Mouse (Mus musculus): ENCODE measurements around the gene Mettl22. TPM values are rescaled to one million over a fixed set of nuclear protein-coding genes. Genes with fewer than 3 reads are reported as not detected.

Mettl22 gene
- 14.3 and 15.6 TPM in 2 replicates for polyA plus RNA-seq (2011; ENCODE audit: insufficient read length, low read depth, missing spikeins)

- TF ChIP-seq CTCF (IDR thresholded peaks at IDR 0.05; ENCODE audit: borderline replicate concordance, insufficient read depth, low read length): no peak
- TF ChIP-seq POLR2A (IDR thresholded peaks at IDR 0.05; ENCODE audit: low read depth, low read length): peak; percentile 86
- Histone ChIP-seq H3K4me3 (ENCODE audit: insufficient read depth, low read length) (peak within 1 kb of the TSS; percentile 97), H3K27ac (ENCODE audit: insufficient read depth, low read length) (peak within 1 kb of the TSS; percentile 82), H3K4me1 (ENCODE audit: control insufficient read depth, insufficient read depth, low read length) (no peaks in the 10 kb centered on the region)
Observed at GRCm38 (mm10) chr16:8470603-8471481, at the start of gene Mettl22. Mettl22 (plus strand) TSS chr16:8470788.

GRCm38 (mm10) chr16:8420842-8421241 is 49.7 kb upstream of the Mettl22 start:
- H3K4me1 ChIP-seq (ENCODE audit: control insufficient read depth, insufficient read depth, low read length): no peaks in the 10 kb centered on the region
- no peak overlapping the region for H3K27ac ChIP-seq (ENCODE audit: insufficient read depth, low read length)
- no peak overlapping the region for H3K4me3 ChIP-seq (ENCODE audit: insufficient read depth, low read length)
- TF ChIP-seq POLR2A (IDR thresholded peaks at IDR 0.05; ENCODE audit: low read depth, low read length) (no peak), CTCF (IDR thresholded peaks at IDR 0.05; ENCODE audit: borderline replicate concordance, insufficient read depth, low read length) (no peak)

- Histone ChIP-seq H3K4me1 (ENCODE audit: control insufficient read depth, insufficient read depth, low read length) (no peaks in the 10 kb centered on the region), H3K27ac (ENCODE audit: insufficient read depth, low read length) (no peak overlapping the region), H3K4me3 (ENCODE audit: insufficient read depth, low read length) (no peak overlapping the region)
- TF ChIP-seq POLR2A (IDR thresholded peaks at IDR 0.05; ENCODE audit: low read depth, low read length) (no peak), CTCF (IDR thresholded peaks at IDR 0.05; ENCODE audit: borderline replicate concordance, insufficient read depth, low read length) (no peak)
Observed at GRCm38 (mm10) chr16:8423626-8424114, 46.9 kb upstream of the Mettl22 start.

- Histone ChIP-seq H3K4me1 (ENCODE audit: control insufficient read depth, insufficient read depth, low read length) (no peaks in the 10 kb centered on the region), H3K4me3 (ENCODE audit: insufficient read depth, low read length) (no peak overlapping the region), H3K27ac (ENCODE audit: insufficient read depth, low read length) (no peak overlapping the region)
- TF ChIP-seq POLR2A (IDR thresholded peaks at IDR 0.05; ENCODE audit: low read depth, low read length) (no peak), CTCF (IDR thresholded peaks at IDR 0.05; ENCODE audit: borderline replicate concordance, insufficient read depth, low read length) (no peak)
Observed at GRCm38 (mm10) chr16:8424161-8424970, 46.2 kb upstream of the Mettl22 start.

- H3K4me1 ChIP-seq (ENCODE audit: control insufficient read depth, insufficient read depth, low read length): no peaks in the 10 kb centered on the region
- no peak for TF ChIP-seq POLR2A (IDR thresholded peaks at IDR 0.05; ENCODE audit: low read depth, low read length)
- no peak for TF ChIP-seq CTCF (IDR thresholded peaks at IDR 0.05; ENCODE audit: borderline replicate concordance, insufficient read depth, low read length)
- H3K4me3 ChIP-seq (ENCODE audit: insufficient read depth, low read length): no peak within 1 kb of the TSS
- H3K27ac ChIP-seq (ENCODE audit: insufficient read depth, low read length): no peak within 1 kb of the TSS
Observed at GRCm38 (mm10) chr16:8424971-8425330, 45.6 kb upstream of the Mettl22 start, which contains the start of gene Tmem114. Tmem114 (minus strand) TSS chr16:8425136.

GRCm38 (mm10) chr16:8425736-8426135 is 44.9 kb upstream of the Mettl22 start:
- TF ChIP-seq CTCF (IDR thresholded peaks at IDR 0.05; ENCODE audit: borderline replicate concordance, insufficient read depth, low read length): no peak
- no peak for TF ChIP-seq POLR2A (IDR thresholded peaks at IDR 0.05; ENCODE audit: low read depth, low read length)
- Histone ChIP-seq H3K27ac (ENCODE audit: insufficient read depth, low read length) (no peak overlapping the region), H3K4me3 (ENCODE audit: insufficient read depth, low read length) (no peak overlapping the region), H3K4me1 (ENCODE audit: control insufficient read depth, insufficient read depth, low read length) (no peaks in the 10 kb centered on the region)

- no peak overlapping the region for H3K4me3 ChIP-seq (ENCODE audit: insufficient read depth, low read length)
- H3K27ac ChIP-seq (ENCODE audit: insufficient read depth, low read length): no peak overlapping the region
- TF ChIP-seq POLR2A (IDR thresholded peaks at IDR 0.05; ENCODE audit: low read depth, low read length) (no peak), CTCF (IDR thresholded peaks at IDR 0.05; ENCODE audit: borderline replicate concordance, insufficient read depth, low read length) (no peak)
- no peaks in the 10 kb centered on the region for H3K4me1 ChIP-seq (ENCODE audit: control insufficient read depth, insufficient read depth, low read length)
Observed at GRCm38 (mm10) chr16:8429531-8429930, 41.1 kb upstream of the Mettl22 start.

GRCm38 (mm10) chr16:8432616-8433015 is 38.0 kb upstream of the Mettl22 start:
- H3K4me1 ChIP-seq (ENCODE audit: control insufficient read depth, insufficient read depth, low read length): no peaks in the 10 kb centered on the region
- no peak overlapping the region for H3K27ac ChIP-seq (ENCODE audit: insufficient read depth, low read length)
- no peak overlapping the region for H3K4me3 ChIP-seq (ENCODE audit: insufficient read depth, low read length)
- TF ChIP-seq CTCF (IDR thresholded peaks at IDR 0.05; ENCODE audit: borderline replicate concordance, insufficient read depth, low read length) (no peak), POLR2A (IDR thresholded peaks at IDR 0.05; ENCODE audit: low read depth, low read length) (no peak)

- no peak overlapping the region for H3K27ac ChIP-seq (ENCODE audit: insufficient read depth, low read length)
- TF ChIP-seq CTCF (IDR thresholded peaks at IDR 0.05; ENCODE audit: borderline replicate concordance, insufficient read depth, low read length) (no peak), POLR2A (IDR thresholded peaks at IDR 0.05; ENCODE audit: low read depth, low read length) (no peak)
- no peaks in the 10 kb centered on the region for H3K4me1 ChIP-seq (ENCODE audit: control insufficient read depth, insufficient read depth, low read length)
- no peak overlapping the region for H3K4me3 ChIP-seq (ENCODE audit: insufficient read depth, low read length)
Observed at GRCm38 (mm10) chr16:8444911-8445310, 25.7 kb upstream of the Mettl22 start.
